Mouse (Mus musculus) cerebral cortex, adult 2 months (tissue): Measurements from ENCODE around the gene Cenpe.

Source experiments
- WGBS: fragments of 180-500 bp; shearing (Covaris S2); methylation state at CpG from one replicate; pipeline ENCODE4 v1.1.7; 2018; 5-methylcytosine and 5-hydroxymethylcytosine counted together

The Cenpe gene

DNA sequence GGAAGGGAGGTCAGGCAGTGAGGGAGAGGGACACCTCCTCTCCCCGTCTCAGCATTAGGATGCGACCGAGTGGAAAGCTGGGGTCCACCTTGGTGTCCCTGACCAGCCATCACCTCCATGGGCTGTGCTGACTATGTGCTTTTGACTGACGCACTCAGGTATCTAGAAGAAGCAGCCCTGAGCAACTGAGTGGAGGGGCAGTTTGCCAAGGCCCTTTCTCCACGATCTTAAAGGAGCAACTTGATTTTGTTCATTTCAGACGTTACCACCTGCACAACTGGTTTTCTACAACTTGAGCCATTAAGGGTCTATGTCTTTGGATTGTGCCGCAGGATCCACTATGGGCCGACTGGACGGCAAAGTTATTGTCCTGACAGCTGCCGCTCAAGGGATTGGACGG is 72.9 kb downstream of the Cenpe start:
- 91% methylated on average over 11 of the region's 11 CpGs for WGBS

DNA sequence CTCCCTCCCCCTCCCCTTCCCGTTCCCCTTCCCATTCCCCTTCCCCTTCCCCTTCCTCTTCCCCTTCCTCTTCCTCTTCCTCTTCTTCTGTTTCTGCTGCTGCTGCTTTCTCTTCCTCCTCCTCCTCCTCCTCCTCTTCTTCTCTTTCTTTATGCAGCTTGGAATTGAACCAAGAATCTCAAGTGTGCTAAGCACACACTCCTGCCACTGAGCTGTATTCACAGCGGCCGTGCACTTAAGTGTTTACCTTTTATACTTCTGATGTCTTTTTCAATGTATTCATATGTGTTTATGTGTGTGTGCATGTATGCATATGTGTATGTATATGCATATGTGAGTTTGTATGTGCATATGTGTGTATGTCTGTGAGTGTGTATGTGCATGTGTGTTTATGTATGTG is 73.5 kb downstream of the Cenpe start:
- 64% methylated on average over 3 of the region's 3 CpGs for WGBS

DNA sequence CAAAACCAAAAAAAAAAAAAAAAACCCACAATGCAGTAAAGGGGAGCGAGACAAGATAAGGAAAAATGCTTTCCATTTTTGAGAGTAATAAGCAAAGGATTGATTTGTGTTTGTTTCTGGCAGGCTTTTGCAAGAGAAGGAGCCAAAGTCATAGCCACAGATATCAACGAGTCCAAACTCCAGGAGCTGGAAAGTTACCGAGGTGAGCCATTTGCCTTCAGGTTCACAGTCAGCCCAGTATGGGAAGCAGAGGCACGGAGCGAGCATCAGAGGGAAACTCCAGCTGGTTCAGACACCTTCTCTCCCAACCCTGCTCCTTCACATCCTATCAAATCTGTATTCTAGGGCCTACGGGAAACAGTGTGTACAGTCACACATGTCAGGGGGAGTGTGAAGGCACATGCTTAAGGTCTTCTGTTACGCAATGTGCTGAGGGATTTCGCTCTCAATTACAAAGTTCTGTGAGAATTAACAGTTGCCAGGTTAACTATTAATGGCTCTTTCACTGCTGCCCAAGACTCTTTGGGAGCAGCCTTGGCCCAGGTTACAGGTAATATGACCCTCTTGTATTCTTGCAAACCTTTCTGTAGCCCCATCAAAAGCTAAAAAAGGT is 75.9 kb downstream of the Cenpe start:
- 83% methylated on average over 8 of the region's 8 CpGs for WGBS

DNA sequence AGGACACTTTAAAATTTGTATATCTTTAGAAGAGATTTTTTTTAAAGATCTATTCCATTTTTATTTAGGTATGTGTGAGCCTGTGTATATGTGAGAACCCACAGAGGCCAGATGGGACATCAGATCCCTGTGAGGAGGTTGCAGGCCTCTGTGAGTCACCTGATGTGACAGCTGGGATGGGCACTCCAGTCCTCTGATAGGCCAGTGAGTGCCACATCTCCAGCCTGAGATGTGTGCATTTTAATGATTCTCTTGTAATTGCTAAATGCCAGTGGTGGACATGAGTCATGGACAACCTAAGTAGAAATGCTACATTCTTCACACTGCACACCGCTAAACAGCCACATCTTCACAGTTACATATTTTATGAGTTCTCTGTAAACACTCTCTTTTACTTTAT is 76.8 kb downstream of the Cenpe start:
- 81% methylated on average over 1 of the region's 1 CpGs for WGBS

DNA sequence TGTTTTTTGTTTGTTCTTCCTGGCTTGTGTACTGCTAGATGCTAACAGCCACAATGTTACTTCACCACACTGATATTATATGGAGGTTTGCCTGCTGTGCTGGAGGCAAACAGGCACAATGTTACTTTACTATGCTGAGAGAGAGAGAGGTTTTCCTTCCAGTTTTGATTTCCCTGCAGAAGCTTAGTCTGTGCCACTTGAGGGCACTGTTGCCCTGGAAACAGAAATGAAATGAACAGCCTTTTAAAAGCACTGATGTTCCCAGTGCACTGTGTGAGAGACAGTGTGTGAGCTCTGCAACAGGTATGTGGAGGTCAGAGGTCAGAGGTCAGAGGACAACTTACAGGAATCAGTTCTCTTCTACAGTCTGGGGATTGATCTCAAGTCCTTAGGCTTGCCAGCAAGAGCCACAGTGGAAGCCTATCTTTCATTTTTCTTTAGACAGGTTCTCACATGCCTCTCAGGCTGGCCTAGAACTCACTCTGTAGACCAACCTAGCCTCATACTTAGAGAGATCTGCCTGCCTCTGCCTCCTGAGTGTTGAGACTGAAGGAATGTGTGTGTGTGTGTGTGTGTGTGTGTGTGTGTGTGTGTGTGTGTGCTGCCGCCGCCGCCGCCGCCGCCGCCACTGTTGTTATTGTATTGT is 78.0 kb downstream of the Cenpe start:
- WGBS = 97% methylated on average over 7 of the region's 7 CpGs

DNA sequence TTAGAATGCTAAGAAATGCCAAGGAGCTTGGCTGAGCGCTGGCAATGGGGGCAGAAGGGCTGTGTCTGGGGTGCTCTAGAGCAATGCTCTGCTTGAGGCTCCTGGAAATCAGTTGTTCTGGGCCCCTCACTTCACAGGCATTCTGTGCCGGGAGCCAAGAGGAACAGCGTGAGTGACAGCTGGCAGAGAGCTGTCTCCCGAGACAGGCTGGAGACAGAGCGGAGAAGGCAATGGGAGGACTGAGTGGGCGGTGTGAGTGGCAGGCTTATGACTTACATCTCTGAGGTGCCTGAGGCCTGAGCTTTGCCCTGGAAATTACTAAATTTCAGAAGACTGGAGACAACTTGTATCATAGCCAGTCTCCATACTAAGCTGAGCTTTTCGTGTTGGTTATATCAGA is 81.4 kb downstream of the Cenpe start:
- WGBS = 59% methylated on average over 7 of the region's 7 CpGs

DNA sequence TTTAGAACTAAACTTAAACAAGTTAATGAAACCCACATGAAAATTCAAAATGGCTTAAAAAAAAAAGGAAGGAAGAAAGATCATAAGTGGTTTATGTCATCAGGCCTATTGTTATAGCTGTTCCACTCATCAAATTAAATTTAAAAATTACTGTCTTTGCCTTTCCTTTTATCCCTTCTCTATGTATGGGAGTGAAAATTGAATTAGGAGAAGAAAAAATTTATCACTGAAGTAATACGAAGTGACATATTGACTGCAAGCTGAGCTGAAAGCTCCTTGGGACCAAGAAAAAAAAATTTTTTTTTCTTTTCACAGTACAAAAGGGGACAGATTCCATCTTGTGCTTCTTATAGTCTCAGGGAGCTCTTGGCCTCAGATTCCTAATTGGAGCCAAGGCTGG is 83.2 kb downstream of the Cenpe start:
- 91% methylated on average over 1 of the region's 1 CpGs for WGBS

DNA sequence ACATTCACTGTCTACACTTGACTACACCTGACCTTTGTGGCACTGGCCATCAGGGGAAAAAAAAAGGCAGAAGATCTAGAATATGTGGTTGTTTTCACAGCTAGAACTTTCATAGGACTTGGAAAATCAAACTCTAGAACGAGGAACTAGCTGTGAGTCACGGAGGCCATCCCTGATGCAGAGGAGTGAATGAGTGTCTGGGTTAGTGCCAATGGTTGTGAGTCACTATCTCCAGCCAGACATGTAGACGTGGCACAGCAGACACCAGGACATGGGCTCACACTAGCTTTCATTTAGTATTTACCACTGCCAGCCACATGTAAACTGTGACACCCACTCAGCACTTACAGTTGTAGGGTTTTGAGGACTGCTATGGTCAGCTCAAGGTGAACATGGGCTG is 86.2 kb downstream of the Cenpe start:
- WGBS = 45% methylated on average over 3 of the region's 3 CpGs

DNA sequence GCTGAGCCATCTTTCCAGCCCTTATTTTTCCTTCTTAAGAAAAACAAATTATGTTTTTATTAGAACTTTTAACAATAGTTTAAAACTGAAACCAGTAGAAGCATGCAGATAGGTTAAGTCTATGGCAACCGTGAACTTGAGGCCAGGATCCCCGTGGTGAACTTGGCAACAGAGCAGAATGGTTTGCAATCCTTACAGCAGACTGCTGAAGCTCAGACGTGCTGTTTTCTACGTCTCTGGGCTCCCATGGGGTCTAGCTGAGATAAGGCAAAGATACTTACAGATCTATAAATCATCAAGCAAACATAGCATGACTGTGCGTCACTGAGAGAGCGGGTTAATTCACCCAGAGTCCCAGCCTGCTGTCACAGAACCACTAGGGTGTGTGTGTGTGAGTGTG is 87.7 kb downstream of the Cenpe start:
- 69% methylated on average over 6 of the region's 6 CpGs for WGBS

DNA sequence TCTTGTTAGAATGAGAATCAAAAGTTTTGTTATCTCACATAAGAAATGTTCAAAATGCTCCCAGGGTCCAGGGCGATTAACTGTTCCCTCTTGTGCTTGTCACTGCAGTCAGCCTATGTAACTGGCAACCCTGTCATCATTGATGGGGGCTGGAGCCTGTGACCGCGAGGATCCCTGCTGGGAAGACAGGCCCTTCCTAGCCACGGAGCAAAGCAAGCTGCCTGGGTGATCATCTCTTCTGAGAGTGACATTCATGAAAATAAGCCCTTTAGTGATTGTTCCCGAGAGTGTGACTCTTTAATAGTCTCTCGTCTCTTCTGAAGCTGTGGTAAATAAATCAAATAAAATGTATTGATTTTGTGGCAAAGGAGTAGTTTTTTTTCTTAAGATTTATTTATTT is 91.7 kb downstream of the Cenpe start:
- 73% methylated on average over 6 of the region's 6 CpGs for WGBS

DNA sequence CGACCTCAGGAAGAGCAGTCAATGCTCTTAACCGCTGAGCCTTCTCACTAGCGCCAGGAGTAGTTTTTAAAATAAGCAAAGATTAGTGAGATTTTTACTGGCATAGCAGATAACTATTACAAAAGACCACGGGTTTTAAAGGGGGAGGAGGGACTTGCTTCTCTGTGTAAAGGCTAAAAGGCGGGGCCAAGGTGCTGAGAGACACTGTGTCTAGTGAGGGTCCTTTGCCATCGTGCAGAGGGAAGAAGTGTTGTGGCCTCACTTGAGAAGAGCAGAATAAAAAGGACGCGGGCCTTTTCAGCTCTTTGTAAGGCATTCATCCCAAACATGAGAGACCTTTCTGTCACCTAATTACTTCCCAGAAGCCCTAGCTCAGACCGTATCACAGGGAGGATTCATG is 92.2 kb downstream of the Cenpe start:
- 61% methylated on average over 9 of the region's 9 CpGs for WGBS

DNA sequence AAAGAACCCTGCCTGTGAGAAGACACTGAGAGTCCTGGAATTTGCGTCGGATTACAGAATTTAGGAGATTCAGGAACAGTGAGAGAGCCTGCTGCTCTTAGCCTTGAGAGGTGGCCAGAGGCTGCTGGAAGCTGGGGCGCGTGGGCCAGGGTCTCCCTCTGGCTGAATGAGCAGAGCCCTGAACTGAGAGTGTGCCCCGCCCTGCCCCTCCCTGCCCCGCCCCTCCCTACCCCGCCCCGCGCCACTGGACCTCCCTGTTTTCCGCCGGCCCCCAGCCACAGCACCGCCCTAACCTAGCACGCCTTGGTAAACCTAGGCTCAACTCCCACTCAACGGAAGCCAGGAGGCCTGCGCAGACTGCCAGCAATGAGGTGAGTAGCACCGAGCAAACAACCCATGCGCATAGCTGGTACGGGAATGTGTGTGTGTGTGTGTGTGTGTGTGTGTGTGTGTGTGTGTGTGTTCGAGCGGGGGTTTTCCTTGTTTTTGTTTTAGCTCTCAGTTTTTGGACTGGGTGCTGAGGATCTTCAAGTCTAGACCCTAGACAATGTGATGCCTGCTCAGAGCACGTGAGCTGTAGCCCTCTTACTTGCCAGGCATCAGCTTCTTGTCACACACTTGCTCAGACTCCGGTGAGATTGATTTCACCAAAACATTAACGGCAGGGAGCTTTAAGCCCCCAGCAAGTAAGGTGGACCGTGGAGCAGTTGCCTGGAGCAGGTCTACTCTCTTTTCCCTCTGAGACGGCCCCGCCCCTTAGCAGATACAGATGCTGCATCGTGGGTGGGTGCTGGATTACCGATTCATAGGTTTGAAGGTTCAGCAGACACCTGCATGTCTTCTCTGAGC is 95.3 kb downstream of the Cenpe start, which contains the start of gene Slc9b2:
Gene Slc9b2 (plus strand): TSS at position 290 of the 849 bp plus-strand sequence.
- WGBS = 9% methylated on average over 28 of the region's 28 CpGs

DNA sequence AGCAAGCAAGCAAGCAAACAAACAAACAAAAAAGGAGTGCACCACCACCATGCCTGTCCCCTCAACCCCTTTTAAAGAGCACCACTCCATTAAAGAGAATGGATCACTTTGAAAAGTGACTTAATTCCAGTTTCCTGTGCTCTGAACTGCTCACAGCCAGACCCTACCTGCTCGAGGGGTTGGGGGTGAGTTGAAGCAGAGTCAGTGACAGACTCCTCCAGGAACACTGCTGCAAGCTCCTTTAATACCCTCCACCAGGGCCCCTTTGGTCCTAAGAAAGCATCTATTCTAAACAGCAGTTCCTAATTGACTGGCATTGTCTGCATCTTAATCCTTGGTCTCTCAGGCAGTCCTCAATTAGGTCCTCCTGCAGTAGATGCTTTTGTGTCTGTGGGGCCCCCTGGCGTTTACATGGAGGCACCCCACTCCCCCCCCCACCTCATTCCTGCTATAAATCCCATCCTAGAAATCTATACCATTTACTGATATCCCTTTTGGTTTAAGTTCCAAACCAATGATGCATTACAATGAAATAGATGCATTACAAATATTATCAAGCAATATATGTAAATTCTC is 100.7 kb downstream of the Cenpe start:
- WGBS = 22% methylated on average over 2 of the region's 2 CpGs

DNA sequence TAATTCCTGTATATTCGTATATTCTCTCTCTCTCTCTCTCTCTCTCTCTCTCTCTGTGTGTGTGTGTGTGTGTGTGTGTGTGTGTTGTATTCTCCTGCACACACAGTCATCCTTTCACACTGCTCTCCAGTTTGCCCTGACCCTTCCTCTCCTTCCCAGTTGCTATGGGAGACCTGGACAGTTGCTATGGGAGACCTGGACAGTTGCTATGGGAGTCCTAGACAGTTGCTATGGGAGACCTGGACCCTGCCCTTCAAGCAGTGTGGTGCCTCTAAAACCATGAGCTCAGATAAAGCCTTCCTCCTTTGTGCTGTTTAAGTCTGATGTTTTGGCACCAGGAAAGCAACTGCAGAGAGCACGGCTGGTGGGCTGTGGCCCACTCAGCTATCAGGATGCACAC is 101.4 kb downstream of the Cenpe start:
- 63% methylated on average over 2 of the region's 2 CpGs for WGBS

DNA sequence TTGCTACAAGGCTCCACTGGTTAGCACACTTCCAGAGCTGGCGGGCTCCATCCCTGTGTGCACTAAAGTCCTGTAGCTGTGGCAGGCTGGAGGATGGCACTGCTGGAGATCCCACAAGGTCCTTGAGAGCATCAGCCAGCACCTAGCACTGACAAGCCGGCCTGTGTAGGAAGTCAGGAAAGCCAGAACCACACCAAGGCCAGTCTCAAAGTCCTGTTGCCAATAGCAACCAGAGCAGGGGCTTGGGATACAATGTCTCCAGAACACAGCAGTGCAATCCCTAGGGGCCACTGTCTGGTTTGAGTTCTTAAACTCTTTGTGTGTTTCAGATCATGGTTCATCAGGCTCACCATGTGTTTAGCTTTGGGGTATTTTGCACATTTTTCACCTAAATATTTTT is 102.5 kb downstream of the Cenpe start:
- WGBS = 68% methylated on average over 2 of the region's 2 CpGs

DNA sequence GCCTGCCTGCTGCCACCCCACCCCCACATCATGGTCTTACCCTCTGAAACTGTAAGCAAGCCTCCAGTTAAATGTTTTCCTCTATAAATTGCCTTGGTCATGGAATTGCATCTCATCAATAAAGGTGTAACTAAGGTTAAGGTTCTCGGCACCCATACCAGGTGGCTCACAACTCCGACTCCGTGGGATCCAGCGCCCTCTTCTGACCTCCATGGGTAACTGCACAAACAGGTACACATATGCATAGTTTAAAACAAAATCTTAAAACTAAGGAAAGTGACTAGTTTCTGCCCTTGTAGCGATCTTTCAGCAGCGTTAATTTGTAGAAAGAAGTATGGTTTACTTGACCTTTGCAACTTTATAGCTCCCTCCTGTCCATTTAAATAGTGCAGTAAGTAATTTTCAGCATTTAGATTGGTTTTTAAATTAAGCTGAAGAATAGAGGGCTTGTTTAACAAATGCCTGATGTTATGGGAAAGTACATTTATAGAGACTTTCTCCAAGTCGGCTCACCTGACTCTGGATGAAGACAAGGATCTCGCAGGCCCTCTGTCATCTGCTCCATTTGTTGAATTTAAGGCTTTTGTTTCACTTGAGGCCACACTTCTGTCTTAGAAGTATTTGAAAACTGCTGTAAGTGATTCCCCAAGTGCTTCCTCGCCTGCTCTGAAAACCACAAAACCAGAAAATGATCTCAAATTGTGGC is 103.5 kb downstream of the Cenpe start:
- WGBS = 96% methylated on average over 9 of the region's 9 CpGs

DNA sequence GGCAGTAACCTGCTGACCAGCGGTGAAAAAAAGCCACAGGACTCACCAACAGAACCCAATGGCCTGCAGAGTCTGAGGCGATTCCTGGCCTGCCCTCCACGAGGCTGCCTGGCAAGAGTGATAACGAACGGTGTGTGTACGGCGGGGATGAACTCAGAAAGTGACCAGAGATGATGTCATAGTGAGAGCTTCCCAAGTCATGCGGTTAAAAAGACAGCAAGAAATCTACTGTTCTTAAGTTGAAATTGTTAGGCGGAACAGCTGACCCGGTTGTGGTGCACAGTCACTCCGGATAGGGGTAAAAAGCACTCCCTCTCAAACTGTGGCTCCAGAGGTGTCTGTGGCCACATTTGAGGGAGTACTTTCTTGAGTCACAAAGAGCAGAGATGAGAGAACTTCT is 106.0 kb downstream of the Cenpe start:
- WGBS = 92% methylated on average over 11 of the region's 11 CpGs
